Mouse (Mus musculus) adrenal gland, postnatal 4 days (tissue): Measurements from ENCODE around the gene Pam. TPM values are rescaled to one million over a fixed set of nuclear protein-coding genes. Genes with fewer than 3 reads are reported as not detected.
"Not testable (repeated sequence)": the region's sequence is repeated elsewhere in the genome, so short reads cannot be mapped to it uniquely, and the experiment has no call there.

Source experiments
- DNase-seq, 2 experiments: peaks; one replicate each; pipeline ENCODE4 v3.0.0; 2021 to 2022; ENCODE audit warnings: low spot score in 2 of 2, mixed read lengths in 2 of 2
- total RNA-seq, 2 experiments: library from RNA; stranded (reverse); gene quantifications; 2 replicates each; pipeline ENCODE4 v1.2.3; 2021

Gene Pam
- total RNA-seq, 2 experiments from 2014 or later: 299 to 310 TPM

DNA sequence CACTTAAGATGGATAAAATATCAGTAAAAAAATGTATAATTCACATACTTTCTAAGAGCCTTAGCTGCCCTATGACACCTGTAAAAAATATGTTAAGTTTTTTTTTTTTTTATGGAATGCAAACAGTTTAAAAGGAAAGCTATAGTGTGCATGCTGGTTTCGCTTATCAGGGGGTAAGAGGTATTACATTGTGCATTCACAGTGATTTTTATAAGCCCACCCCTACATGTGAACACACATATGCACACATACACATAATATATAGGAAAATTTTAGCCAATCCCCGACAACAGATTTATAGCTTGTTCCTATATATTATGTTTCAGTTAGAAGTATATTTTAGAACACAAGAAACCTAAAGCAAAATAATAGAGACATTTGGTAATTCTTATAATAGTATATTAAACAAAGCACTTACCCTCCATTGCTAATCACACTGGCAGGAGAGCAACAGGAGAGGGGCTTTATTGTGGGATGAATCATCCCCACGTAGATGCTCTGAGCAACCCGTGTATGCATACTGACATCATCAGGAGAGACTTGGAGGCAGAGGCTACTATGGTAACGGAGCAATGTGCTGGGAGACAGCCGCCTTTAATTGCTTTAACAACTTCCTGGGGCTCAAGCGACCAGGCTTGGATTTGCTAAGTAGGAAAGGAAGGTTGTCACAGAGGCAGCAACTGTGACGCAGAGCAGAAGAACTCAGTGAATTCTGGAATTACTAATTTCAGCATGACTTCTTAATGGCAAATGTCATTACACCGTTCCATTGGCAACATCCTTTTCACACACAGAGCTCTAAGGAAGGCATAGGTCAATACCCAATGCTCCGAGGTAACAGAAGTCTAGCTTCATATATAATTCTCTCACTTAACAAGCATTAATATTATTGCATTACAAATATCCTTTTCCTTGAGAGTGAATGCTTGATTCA lies 47.9 kb downstream of the Pam start:
- no peak for DNase-seq

DNA sequence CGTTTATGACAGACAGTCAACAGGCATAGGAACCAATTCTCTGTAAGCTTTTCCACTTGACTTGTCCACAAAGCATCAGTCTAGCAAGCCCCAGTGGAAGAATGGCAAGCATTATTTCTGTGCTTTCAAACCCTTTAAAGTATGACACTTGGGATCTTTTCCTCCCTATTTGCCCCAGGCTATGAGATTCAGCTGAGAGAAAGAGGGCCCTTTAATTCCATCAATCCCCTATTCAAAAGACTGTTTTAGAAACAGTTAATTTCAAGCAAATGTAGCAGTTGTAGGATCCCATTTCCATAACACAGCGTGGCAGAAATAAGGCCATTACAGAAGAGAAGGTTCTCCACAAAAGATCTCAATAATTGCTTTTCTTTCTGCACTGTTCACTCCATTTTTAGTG lies 53.0 kb downstream of the Pam start:
- no peak for DNase-seq

DNA sequence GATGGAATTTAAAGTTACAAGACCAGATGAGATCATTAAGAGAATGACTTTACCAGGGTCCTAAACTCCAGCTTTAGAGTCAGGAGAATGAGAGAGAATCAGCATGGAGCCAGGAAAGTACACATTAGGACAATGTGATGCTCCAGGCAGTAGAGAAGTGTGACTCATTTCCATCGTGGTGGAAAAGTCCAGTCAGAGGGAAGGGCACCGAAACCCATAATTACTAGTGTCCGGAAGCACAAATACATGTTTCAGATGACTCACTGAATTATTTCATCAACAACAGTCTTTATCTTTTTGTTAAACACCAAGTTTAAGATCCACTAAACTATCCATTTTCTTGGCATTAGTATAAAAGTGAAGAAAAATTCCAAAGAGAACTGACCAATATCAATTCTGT lies 57.2 kb downstream of the Pam start:
- DNase-seq: no peak

DNA sequence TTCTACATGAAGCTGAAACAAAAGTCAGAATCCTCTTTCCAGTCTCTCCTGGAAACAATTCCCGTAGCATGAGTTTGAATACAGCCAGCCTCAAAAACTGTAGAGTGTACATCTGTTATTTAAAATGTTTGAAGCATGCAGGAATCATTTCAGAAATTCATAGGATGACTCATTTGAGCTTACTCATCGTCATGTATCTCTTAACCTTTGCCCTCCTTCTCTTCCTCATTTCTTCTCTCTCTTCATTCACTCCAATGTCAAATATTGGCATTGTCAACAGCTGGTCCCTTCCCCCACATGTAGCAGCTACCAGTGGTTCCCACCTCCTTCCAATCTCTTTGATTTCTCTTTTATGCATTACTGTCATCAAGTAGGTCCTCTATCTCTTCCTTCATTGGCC lies 59.7 kb downstream of the Pam start:
- DNase-seq: no peak

DNA sequence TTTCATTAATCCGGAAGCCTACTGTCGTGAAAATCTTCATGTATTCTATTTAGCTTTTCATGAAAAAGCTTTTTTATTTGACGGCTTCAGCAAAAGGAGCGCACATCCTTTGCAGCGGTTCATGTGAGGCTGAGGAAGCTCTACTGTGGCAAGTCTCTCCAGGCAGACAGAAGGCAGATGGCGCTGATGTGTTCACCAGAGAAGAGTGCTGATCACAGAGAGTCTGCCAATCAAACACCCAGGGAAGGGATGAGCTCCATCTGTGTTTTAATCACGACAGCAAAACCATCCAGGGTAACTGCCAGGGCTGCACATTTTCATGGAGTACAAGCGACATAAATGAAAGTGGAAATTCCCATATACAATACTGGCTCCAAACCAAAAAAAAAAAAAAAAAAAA lies 63.6 kb downstream of the Pam start:
- DNase-seq: no peak

DNA sequence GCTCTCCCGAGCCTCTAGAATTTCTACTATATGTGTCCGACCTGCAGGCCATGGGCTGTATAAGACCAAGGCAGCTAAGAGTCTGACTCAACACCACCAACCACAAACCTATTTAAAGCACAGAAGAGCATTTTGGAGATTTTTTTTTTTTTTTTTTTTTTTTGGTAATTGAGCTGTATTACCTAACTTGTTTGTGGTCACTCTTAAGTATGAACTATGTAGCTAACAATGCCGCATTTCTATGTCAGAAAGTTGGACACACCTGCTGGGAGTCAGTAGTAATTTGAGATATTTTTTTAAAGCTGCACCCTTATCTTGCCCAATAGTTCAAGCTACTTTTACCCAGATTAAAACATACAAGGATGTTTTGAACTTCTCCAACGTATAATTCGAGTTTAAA lies 66.4 kb downstream of the Pam start:
- DNase-seq: no peak

DNA sequence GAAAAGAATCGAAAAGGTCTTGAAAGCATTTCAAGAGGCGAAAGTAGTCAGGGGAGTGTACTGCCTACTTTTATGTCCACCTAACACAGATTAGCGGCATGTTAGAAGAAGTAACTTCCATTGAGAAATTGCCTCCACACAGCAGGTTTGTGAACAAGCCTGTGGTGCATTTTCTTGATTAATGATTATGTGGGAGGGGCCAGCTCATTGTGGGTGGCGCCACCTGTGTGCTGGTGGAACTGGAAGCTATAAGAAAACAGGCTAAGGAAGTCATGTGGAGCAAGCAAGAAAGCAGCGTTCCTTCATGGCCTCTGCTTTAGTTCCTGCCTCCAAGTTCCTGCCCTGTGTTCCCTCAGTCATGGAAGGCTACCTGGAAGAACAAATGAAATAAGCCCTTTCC lies 67.0 kb downstream of the Pam start:
- no peak for DNase-seq

DNA sequence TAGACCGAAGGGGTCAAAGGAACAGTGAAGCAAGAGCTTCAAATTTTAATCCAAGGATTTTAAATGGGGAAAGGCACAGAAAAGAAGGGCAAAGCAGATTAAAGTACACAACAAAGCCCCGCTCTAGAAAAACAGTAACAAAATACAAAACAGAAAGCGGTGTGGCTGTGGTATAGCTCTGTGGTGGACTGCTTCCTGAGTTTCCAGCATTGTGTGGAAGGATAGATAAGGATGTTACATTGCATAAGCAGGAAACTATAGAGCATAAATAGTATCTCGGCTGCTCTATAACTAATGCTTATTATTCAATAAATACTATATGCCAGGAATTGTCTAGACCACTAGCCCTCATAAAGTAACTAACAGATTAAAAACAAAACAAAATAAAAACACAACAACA lies 67.5 kb downstream of the Pam start:
- no peak for DNase-seq

DNA sequence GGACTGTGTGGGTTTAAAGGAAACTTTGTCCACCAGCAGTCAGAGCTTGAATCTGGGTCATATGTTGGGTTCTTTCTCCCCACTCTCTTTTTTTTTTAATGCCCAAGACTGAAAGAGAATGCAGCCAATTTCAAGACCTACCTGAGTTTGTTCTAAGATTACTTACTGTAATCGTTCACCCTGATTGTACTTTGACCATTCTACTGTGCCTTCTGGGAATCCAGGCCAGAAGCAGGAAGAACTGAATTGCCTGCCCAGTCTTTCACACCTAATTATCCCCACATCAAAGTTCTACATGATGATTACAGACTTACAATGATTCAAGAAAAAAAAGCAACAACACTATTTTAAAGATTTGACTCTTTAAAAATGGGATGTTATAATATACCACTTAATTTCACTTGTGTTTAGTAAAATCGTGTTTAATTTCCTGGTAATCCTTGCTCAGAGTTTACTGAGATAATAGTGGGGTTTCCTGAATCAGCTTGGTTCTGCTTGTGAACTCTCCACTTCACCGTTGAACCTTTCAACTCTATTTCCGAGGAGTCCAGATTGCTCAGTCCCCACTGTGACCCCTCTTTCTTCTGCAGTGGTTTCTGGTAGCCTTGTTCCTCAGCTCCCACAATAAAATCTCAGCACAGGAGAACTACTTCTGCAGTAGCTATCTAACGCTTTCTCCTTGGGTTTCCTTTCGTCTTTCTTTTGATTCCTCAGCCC lies 69.4 kb downstream of the Pam start:
- no peak for DNase-seq

DNA sequence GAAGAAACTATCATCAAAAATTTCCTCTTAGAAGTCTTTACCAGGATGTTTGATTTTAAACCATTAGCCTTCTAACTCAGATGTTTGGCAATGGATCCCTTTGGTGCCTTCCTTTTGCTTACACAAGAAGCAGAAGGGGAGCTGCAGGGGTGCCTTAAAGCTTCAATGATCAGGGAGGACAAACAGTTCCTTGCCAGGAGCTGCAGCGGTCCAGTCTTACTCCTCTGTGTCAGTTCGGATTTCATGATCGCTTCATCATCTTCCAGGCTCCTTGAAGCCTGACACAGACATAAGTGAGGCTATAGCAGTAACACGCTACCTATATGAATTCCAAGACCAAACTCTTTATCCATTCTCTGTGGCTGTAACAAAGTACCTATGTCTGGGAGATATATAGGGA lies 71.6 kb downstream of the Pam start:
- no peak for DNase-seq

DNA sequence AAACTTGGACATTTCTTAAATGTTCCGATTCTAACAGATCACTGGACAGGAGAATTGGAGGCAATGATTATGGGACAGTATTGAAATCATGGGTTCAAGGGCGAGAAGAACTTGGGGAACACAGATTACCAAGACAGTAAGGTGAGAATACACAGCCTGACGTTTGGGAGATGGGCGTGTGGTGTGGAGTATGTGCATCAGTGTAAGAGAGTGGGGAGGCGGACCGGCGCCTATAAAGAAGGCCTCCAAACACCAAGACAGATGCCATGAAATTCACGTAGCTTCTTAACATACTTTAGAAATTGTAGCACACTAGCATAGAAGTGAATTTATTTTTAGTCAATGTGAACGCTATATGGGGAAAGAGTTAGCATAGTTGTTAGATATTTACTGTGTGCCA lies 76.5 kb downstream of the Pam start:
- no peak for DNase-seq

DNA sequence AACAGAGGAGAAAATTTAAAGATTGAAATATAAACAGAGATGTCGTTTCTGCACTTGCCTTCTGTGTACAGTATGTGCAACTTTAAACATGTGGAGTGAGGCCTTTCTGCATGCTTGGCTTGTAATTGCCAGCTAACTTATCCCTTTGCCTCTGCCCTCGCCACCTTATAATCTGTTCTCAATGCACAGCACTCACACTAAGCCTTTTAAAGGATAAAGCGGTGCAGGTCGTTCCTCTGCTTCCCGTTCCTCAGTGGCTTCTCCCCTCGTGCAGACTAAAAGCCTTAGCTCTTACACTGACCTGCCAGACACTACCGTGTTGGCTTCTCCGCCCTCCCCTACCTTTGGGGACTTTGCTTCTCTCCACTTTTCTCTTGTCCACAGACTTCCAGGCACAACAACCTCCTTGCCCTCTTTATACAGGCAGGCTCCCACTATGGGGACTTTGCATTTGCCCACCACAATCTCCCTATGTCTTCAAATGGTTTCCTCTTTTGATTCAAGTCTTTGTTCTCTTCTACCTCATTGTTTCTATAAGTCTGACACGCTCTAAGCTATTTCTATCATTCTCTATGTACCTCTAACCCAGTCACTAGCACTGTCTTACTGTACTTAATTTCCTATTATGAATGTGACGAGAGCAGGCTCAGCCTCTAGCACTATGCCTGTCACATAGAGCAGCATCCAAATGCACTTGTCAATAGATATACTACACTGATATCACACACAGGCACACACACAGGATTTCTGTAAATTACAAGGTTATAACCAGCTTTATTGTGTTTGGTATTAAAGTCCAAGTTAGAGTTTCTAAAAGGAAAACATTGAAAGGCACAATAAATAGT lies 79.2 kb downstream of the Pam start:
- DNase-seq: no peak

DNA sequence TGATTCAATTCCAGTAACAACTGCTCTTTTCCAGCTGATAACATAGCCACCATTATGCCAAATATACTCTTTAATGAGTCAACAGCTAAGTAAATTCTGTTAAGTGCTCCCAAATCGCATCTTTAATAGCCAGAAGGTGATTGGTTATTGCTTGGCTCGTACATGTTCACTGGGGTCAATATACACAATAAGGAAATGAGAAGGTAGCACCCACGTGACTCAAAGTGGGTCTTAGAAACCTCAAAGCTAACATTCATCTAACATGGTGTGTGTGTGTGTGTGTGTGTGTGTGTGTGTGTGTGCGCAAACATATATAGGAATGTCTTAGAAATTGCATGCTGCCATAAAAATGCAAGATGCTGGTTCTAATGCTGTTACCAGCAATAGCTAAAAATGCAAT lies 79.9 kb downstream of the Pam start:
- no peak for DNase-seq

DNA sequence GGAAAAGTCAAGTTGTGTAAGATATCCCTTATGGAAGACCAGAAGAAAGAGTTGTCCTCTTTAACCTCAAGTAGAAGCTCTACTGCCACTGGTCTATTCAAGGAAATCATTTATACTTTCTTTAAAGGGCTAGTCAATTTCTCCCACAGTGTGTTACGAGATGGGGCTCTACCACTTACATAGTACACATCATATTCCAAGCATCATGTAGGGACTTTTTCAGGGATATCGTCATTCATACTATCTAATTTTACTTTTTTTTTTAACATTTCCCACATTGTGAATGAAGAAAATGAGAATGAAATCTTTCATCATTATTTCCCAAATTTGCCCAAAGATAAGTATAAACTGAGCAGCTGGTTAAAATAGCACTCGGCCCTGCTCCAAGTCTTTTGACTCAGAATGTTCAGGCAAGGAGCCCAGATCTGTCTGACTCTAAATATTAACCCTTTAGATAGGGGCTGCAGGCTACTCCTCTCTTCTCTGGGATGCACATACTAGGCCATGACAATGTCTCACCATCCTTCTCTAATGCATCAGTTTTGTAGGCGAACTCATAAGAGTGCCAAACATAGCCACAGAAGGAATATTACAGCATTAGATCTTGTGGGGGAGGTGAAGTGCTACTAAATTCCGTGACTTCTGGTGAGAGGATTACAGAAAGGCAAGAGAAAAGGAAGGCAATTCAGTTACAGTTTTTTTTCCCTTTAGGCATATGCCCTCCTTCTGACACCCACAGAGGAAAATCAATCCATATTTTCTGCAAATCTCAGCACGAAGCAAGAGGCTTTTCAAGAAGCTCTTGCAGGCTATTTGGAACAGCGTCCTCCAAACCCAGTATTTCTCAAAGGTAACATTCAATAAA lies 92.7 kb downstream of the Pam start:
- DNase-seq: peak in 1 of 2 experiments; percentile 8

DNA sequence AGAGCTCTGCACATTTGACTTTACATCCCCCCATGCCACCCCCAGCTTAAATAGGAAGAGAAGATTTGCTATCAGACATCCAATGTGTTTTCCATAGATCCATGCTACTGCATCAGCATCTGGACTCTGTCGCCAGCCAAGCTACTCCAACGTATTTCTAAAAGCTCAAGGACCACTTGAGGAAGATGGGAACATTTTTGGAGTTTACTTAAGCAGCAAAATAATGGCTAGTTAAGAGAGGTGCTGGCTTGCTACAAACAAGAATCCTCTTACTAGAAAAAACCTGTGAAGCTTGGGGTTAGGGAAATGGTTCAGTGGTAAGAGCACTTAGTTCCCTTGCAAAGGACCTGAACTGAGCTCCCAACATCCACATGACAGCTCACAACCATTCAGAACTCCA lies 96.0 kb downstream of the Pam start:
- DNase-seq: no peak

DNA sequence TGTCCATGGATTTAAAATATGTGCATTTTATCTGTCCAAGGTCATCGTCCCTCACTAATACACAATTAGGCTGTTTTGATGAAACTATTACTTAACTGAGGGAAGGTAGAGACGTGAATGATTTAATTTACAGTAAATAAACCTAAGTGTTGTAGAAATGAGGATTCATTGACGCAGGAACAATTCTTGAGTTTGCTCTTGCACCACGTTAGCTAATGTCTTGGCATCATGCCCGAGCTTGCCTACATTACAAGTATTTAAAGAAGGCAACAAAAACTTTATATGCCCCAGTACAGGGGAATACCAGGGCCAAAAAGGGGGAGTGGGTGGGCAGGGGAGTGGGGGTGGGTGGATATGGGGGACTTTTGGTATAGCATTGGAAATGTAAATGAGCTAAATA lies 96.5 kb downstream of the Pam start:
- DNase-seq: not testable (repeated sequence)

DNA sequence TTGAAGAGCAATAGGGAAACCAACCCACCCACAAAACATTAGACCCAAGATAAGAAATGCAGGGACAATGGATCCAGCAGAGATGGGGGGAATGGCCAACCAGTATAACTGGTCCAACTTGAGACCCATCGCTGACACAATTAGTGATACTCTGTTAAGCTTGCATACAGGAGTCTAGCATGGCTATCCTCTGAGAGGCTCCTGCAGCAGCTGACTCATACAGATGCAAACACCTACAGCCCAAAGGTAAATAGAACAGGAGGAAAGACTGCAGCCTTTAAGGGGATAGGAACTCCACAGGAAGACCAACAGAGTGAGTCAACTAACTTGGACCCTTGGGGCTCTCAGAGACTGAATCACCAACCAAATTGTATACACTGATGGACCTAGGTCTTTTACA lies 98.4 kb downstream of the Pam start:
- DNase-seq: no peak

DNA sequence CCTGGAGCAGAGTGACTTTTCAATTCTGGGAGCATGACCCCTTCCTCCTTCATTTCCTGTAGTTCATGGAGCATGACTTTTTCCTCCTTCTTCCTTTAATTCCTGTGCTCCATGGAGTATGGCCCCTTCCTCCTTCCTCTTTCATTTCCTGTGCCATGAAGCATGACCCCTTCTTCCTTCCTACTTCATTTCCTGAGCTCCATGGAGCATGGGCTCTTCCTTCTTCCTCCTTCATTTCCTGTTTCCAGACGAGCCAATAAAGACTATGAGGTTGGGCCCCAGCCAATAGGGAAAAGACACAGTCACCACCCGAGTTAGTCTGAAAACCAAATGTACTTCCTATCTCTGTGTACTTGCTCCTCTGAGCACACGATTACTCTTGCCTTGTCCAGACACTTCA lies 103.5 kb downstream of the Pam start:
- no peak for DNase-seq

DNA sequence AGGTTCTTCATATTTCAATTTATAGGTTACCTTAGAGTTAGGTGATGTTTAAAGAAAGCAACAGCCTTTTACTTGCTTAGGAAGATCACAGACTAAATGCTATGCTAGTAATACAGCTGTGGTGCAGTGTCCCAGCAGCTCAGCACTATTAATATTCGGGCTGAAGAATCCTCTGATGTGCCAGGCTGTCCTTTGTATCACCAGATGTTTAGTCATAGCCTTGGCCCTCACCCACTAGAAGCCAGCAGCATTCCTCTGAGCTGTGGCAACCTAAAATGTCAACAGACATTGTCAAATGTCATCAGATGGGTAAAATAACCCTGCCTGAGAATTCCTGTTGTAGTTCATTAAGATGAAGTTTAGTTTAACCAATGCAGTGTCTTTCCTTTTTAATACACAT lies 112.3 kb downstream of the Pam start:
- DNase-seq: no peak

DNA sequence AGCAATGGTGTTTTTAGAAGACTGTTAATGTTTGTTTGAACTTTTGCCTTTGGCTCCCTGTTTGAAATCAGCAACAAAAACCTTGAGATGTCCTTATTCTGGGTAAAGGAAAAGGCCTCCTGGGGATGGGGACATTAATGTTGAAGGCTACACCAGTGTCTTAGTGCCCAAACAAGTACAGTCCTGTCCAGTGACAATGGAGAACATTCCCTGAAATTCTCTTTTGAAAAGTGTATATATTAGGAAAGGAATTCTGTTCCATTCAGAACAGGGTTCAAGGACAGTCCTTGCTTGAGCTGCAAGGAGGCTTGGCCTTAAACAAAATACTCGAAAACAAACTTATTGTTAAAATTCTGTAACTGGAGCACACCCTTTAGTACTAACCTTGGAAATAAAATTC lies 116.0 kb downstream of the Pam start:
- no peak for DNase-seq

DNA sequence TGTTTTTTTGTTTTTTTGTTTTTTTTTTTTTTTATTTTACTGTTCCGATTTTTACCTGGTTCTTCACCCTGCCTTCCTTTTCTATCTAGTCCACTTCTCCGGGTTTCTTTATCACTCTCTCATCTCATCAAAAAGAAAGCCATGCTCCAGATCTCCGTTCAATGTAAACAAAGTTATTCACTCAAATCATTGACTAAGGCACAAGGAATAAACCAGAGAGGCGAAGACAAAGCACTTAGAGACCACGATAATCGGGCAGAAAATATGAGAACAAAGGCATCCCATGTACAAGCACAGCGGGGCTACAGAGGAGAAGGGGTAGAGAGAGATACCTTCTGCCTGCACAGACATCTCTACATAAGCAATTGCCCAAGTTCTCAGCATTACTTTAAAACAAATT lies 117.9 kb downstream of the Pam start:
- no peak for DNase-seq
